28 mouse cellular contexts compared by ENCODE assay signal in genomic region chr11:45457597-45457996, GRCm38 (mm10).
A peak's percentile ranks its signal among the peaks of the same experiment; 100 is the strongest.
DNase-seq lines count a peak whose midpoint lies in the region; ATAC-seq and TF ChIP-seq lines count a peak whose summit lies in the region.
"Had no signal": no experiment of that assay in that cellular context is flagged by ENCODE, and none has a peak within 500 bp of the region (broad histone marks: within the 10 kb centered on the region; RNA-seq: fewer than 3 reads in every experiment).

No protein-coding gene starts in this region.

- DNase-seq in heart, adult 11 months, result peak; percentile 39
- no peak for DNase-seq in kidney, adult 2 months
- DNase-seq in lung, embryonic 14.5 days, result peak; percentile 20
- DNase-seq in lung, adult 18-20 months, result no peak
- peak; percentile 59 for DNase-seq in mesoderm, embryonic 11.5 days (ENCODE audit: low read depth, low spot score)
- DNase-seq in B cell, adult 2 months, result no peak
- DNase-seq: adrenal gland, adult 2 months; adrenal gland, postnatal 14 days; cerebellum, adult 11-12 months; cerebellum, adult 8-10 months; cerebellum, postnatal 10 days; cerebellum, postnatal 36 days; forebrain, postnatal 0 days; gastrocnemius, postnatal 10 days; gastrocnemius, postnatal 36 days; heart, postnatal 10 days; heart, postnatal 36 days had no signal

- TF ChIP-seq POLR2A in kidney, adult 2 months (IDR thresholded peaks at IDR 0.05; ENCODE audit: low read depth, low read length), result no peak

- H3K9ac ChIP-seq in heart, embryonic 11.5 days (ENCODE audit: low read depth, low read length), result no peak overlapping the region
- no peak overlapping the region for H3K9ac ChIP-seq in kidney, embryonic 15.5 days
- no peak overlapping the region for H3K9ac ChIP-seq in lung, embryonic 14.5 days
- H3K9ac ChIP-seq: embryonic facial prominence, embryonic 12.5 days; embryonic facial prominence, embryonic 15.5 days; forebrain, postnatal 0 days; heart, embryonic 12.5 days; heart, embryonic 15.5 days; hindbrain, embryonic 13.5 days had no signal

- no peak overlapping the region for H3K27ac ChIP-seq in heart, embryonic 11.5 days (ENCODE audit: low read depth, low read length)
- 0 out of 2 replicates have a peak overlapping the region, but pooled peaks have one; percentile 27 for H3K27ac ChIP-seq in kidney, embryonic 15.5 days
- H3K27ac ChIP-seq in kidney, adult 2 months (ENCODE audit: insufficient read depth, low read depth, low read length), result no peak overlapping the region
- H3K27ac ChIP-seq in lung, embryonic 14.5 days (ENCODE audit: low read depth), result no peak overlapping the region
- H3K27ac ChIP-seq: embryonic facial prominence, embryonic 12.5 days; embryonic facial prominence, embryonic 15.5 days; heart, embryonic 15.5 days; hindbrain, embryonic 10.5 days; hindbrain, embryonic 13.5 days had no signal

- H3K4me2 ChIP-seq in heart, embryonic 11.5 days, result no peak overlapping the region
- no peak overlapping the region for H3K4me2 ChIP-seq in kidney, embryonic 15.5 days
- no peak overlapping the region for H3K4me2 ChIP-seq in lung, embryonic 14.5 days
- H3K4me2 ChIP-seq: embryonic facial prominence, embryonic 12.5 days; embryonic facial prominence, embryonic 15.5 days; heart, embryonic 12.5 days; heart, embryonic 15.5 days; hindbrain, embryonic 13.5 days had no signal

- H3K36me3 ChIP-seq in heart, embryonic 11.5 days (ENCODE audit: control insufficient read depth, insufficient read depth, low read length), result no peaks in the 10 kb centered on the region
- no peaks in the 10 kb centered on the region for H3K36me3 ChIP-seq in kidney, embryonic 15.5 days
- H3K36me3 ChIP-seq in kidney, adult 2 months (ENCODE audit: control insufficient read depth, insufficient read depth, low read length), result no peaks in the 10 kb centered on the region
- no peaks in the 10 kb centered on the region for H3K36me3 ChIP-seq in lung, embryonic 14.5 days (ENCODE audit: insufficient read depth)
- H3K36me3 ChIP-seq: embryonic facial prominence, embryonic 12.5 days; embryonic facial prominence, embryonic 15.5 days; heart, embryonic 12.5 days; heart, embryonic 15.5 days; hindbrain, embryonic 10.5 days; hindbrain, embryonic 13.5 days had no signal

- no peaks in the 10 kb centered on the region for H3K9me3 ChIP-seq in heart, embryonic 11.5 days (replicated peaks; ENCODE audit: control insufficient read depth, low read length)
- no peaks in the 10 kb centered on the region for H3K9me3 ChIP-seq in kidney, embryonic 15.5 days (replicated peaks)
- no peaks in the 10 kb centered on the region for H3K9me3 ChIP-seq in lung, embryonic 14.5 days (ENCODE audit: low read depth, low read length)
- H3K9me3 ChIP-seq: embryonic facial prominence, embryonic 12.5 days; embryonic facial prominence, embryonic 15.5 days; heart, embryonic 12.5 days; heart, embryonic 15.5 days; hindbrain, embryonic 10.5 days; hindbrain, embryonic 13.5 days had no signal

- no peak overlapping the region for H3K4me3 ChIP-seq in heart, embryonic 11.5 days (ENCODE audit: low read depth, low read length)
- H3K4me3 ChIP-seq in kidney, embryonic 15.5 days (replicated peaks), result no peak overlapping the region
- no peak overlapping the region for H3K4me3 ChIP-seq in kidney, adult 2 months (ENCODE audit: insufficient read depth, low read depth, low read length)
- no peak overlapping the region for H3K4me3 ChIP-seq in lung, embryonic 14.5 days (ENCODE audit: low read depth, low read length)
- H3K4me3 ChIP-seq: embryonic facial prominence, embryonic 12.5 days; embryonic facial prominence, embryonic 15.5 days; heart, embryonic 12.5 days; heart, embryonic 15.5 days; hindbrain, embryonic 10.5 days; hindbrain, embryonic 13.5 days had no signal

- WGBS in heart, embryonic 11.5 days (ENCODE audit: insufficient replicate concordance), result 68% methylated on average over 4 of the region's 4 CpGs
- 11% methylated on average over 4 of the region's 4 CpGs for WGBS in kidney, embryonic 15.5 days
- WGBS in kidney, adult 2 months, result 27% methylated on average over 4 of the region's 4 CpGs
- WGBS in lung, embryonic 14.5 days, result 54% methylated on average over 4 of the region's 4 CpGs

- no peaks in the 10 kb centered on the region for H3K27me3 ChIP-seq in heart, embryonic 11.5 days (ENCODE audit: control insufficient read depth, insufficient read depth, low read length)
- H3K27me3 ChIP-seq in kidney, embryonic 15.5 days, result no peaks in the 10 kb centered on the region
- H3K27me3 ChIP-seq in kidney, adult 2 months (replicated peaks; ENCODE audit: control insufficient read depth, insufficient read depth, low read length), result no peaks in the 10 kb centered on the region
- no peaks in the 10 kb centered on the region for H3K27me3 ChIP-seq in lung, embryonic 14.5 days (ENCODE audit: insufficient read depth, low read length)
- H3K27me3 ChIP-seq: embryonic facial prominence, embryonic 15.5 days; heart, embryonic 12.5 days; heart, embryonic 15.5 days; hindbrain, embryonic 13.5 days had no signal

- no peak for TF ChIP-seq CTCF in kidney, adult 2 months (conservative IDR thresholded peaks at IDR 0.05; ENCODE audit: insufficient read depth, insufficient read length, low read depth, low read length)
- no peak for TF ChIP-seq CTCF in lung, embryonic 14.5 days (IDR thresholded peaks at IDR 0.05; ENCODE audit: low read depth)

- ATAC-seq in heart, embryonic 11.5 days (replicated peaks; ENCODE audit: insufficient number of reproducible peaks, low FRiP score, low TSS enrichment), result no peak
- peak; percentile 74 for ATAC-seq in kidney, embryonic 15.5 days (replicated peaks; ENCODE audit: low FRiP score)
- ATAC-seq in lung, embryonic 14.5 days (ENCODE audit: insufficient read depth), result no peak
- ATAC-seq: CD4-positive, CD25-positive, alpha-beta regulatory T cell, adult 4 months; forebrain, embryonic 14.5 days; forebrain, postnatal 0 days; hindbrain, embryonic 16.5 days had no signal

- H3K4me1 ChIP-seq in heart, embryonic 11.5 days (ENCODE audit: control insufficient read depth, insufficient read depth, low read length), result 0 out of 2 replicates have a peak, but pooled peaks cover 5% of the 10 kb centered on the region
- H3K4me1 ChIP-seq in kidney, embryonic 15.5 days, result peaks cover 19% of the 10 kb centered on the region
- H3K4me1 ChIP-seq in kidney, adult 2 months (ENCODE audit: control insufficient read depth, insufficient read depth, low read length), result no peaks in the 10 kb centered on the region
- H3K4me1 ChIP-seq in lung, embryonic 14.5 days (ENCODE audit: insufficient read depth), result no peaks in the 10 kb centered on the region

Comparison
In these comparisons a context has a peak if more than half of its experiments do, and no peak if none do; other contexts are left out.
1. DNase-seq: peak in heart, adult 11 months (single experiment), lung, embryonic 14.5 days (single experiment) and mesoderm, embryonic 11.5 days (single experiment); none in kidney, adult 2 months (single experiment), lung, adult 18-20 months (0 of 2) and B cell, adult 2 months (0 of 2).